Mouse (Mus musculus) CD4-positive, CD25-positive, alpha-beta regulatory T cell, adult 2 months (primary cell): ENCODE results near the gene Gm21887.
A peak's percentile ranks its signal among the peaks of the same experiment; 100 is the strongest.
"Not testable (repeated sequence)": the region's sequence is repeated elsewhere in the genome, so short reads cannot be mapped to it uniquely, and the experiment has no call there.

Source experiments
- DNase-seq: peaks from one replicate; pipeline ENCODE4 v3.0.0-alpha.2; 2012; ENCODE audit warnings: low read depth, low spot score

The Gm21887 gene

GRCm38 (mm10) chrX:169983401-169984165, 25.9 kb upstream of the Gm21887 start:
- peak; percentile 25 for DNase-seq

GRCm38 (mm10) chrX:169984331-169984730, 25.1 kb upstream of the Gm21887 start:
- peak; percentile 18 for DNase-seq

GRCm38 (mm10) chrX:169984853-169985252, 24.6 kb upstream of the Gm21887 start:
- peak; percentile 32 for DNase-seq

GRCm38 (mm10) chrX:169985796-169986195, 23.7 kb upstream of the Gm21887 start:
- peak; percentile 48 for DNase-seq

- DNase-seq = peak; percentile 92
These were observed 22.7 kb upstream of the Gm21887 start for GRCm38 (mm10) chrX:169986519-169987367.

DNA sequence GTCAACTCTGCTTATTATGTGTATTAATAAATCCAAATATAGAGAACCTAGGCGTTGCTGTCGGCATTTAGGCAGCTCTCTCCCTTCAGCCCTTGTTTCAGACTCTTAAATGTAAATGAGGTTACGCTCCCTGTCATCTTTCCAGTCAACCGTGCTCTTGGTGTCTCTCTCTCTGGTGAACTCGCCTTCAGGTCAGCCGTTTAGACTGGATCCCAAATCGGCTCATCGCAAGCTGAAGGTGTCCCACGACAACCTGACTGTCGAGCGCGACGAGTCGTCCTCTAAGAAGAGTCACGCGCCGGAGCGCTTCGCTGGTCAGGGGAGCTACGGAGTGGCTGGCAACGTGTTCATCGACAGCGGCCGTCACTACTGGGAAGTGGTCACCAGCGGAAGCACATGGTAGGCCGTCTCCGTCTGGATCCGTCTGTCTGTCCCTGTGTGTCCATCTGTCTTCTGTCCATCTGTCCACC, 22.1 kb upstream of the Gm21887 start:
- peak; percentile 62 for DNase-seq

- DNase-seq = peak; percentile 57
These were observed 20.8 kb upstream of the Gm21887 start for GRCm38 (mm10) chrX:169988571-169989218.

DNA sequence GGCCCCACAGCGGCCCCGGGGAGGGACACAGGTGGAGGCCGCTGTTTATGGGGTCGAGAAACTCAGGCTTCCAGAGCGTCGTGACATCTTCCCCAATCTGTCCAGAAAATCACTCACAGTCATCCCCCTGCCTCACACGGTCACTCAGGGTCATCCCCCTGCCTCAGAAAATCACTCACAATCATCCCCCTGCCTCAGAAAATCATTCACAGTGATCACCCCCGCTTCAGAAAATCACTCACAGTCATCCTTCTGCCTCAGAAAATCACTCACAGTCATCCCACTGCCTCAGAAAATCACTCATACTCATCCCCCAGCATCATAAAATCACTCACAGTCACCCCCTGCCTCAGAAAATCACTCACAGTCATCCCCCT, 20.3 kb upstream of the Gm21887 start:
- not testable (repeated sequence) for DNase-seq

GRCm38 (mm10) chrX:169989691-169990631, 19.5 kb upstream of the Gm21887 start:
- peak; percentile 93 for DNase-seq

- DNase-seq = peak; percentile 99
These were observed 18.2 kb upstream of the Gm21887 start for GRCm38 (mm10) chrX:169991128-169991873.

DNA sequence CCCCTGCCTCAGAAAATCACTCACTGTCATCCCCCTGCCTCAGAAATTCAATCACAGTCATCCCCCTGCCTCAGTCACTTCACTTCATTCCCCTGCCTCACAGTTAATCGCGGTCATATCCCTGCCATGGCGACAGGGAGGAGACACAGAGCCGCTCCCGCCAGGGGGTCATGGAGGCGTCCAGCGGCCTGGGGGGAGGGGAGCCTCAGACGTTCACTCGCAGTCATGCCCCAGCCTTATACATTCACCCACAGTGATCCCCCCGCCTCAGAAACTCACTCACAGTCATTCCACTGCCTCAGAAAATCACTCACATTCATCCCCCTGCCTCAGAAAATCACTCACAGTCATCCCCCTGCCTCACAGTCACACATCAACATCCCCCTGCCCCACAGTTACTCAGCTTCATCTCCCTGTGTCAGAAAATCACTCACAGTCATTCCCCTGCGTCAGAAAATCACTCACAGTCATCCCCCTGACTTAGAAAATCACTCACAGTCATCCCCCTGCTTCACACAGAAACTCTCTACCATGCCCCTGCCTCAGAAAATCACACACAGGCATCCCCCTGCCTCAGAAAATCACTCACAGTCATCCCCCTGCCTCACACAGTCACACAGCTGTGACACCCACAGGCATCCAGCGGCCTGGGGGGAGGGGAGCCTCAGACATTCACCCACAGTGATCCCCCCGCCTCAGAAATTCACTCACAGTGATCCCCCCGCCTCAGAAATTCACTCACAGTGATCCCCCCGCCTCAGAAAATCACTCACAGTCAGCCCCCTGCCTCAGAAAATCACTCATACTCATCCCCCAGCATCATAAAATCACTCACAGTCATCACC, 17.2 kb upstream of the Gm21887 start:
- DNase-seq = peak; percentile 56

DNA sequence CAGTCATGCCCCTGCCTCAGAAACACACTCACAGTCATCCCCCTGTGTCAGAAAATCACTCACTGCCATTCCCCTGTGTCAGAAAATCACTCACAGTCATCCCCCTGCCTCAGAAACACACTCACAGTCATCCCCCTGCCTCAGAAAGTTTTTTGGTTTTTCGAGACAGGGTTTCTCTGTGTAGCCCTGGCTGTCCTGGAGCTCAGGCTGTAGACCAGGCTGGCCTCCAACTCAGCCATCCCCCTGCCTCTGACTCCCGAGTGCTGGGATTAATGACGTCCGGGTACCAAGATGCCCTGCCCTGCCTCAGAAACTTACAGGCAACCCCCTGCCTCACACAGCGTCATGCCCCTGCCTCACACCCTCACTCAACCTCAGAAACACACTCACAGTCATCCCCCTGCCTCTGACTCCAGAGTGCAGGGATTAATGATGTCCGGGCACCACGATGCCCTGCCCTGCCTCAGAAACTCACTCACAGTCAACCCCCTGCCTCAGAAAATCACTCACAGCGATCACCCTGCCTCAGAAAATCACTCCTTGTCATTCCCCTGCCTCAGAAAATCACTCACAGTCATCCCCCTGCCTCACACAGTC, 16.4 kb upstream of the Gm21887 start:
- peak; percentile 60 for DNase-seq

- DNase-seq = peak; percentile 70
These were observed 15.2 kb upstream of the Gm21887 start for GRCm38 (mm10) chrX:169994011-169994865.

DNA sequence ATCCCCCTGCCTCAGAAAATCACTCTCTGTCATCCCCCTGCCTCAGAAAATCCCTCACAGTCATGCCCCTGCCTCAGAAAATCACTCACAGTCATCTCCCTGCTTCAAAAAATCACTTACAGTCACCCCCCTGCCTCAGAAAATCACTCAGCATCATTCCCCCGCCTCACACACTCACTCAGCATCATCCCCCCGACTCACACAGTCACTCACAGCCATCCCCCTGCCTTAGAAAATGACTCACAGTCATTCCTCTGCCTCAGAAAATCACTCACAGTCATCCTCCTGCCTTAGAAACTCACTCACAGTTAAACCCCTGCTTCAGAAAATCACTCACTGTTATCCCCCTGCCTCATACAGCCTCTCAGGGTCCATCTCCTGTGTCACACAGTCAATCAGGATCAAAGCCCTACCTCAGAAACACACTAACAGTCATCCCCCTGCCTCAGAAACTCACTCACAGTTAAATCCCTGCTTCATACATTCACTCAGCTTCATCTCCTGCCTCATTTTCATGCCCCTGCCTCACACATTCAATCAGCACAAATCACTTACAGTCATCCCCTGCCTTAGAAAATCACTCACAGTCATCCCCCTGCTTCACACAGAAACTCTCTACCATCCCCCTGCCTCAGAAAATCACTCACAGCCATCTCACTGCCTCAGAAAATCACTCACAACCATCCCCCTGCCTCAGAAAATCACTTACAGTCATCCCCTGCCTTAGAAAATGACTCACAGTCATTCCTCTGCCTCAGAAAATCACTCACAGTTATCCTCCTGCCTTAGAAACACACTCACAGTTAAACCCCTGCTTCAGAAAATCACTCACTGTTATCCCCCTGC, 14.4 kb upstream of the Gm21887 start:
- peak; percentile 66 for DNase-seq

- peak; percentile 72 for DNase-seq
These were observed 13.4 kb upstream of the Gm21887 start for GRCm38 (mm10) chrX:169995909-169996521.

DNA sequence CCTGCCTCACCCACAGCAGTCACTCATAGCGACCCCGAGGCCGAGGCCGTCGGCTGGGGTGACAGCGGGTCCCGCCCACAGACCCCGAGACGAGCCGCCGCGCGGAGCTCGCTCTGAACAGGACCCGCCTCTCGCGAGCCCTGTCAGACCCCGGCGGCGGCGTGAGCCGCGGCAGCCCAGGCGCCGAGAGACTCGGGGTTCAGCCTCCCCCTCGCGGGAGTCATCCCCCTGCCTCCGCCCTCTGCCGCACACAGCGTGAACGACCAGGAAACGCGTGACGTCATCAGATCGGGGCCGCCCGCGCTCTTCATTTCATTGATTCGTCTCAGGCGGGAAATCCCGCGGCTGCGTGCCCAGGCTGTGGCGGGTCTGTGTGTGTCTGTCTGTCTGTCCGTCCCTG, 12.5 kb upstream of the Gm21887 start:
- DNase-seq = peak; percentile 100

DNA sequence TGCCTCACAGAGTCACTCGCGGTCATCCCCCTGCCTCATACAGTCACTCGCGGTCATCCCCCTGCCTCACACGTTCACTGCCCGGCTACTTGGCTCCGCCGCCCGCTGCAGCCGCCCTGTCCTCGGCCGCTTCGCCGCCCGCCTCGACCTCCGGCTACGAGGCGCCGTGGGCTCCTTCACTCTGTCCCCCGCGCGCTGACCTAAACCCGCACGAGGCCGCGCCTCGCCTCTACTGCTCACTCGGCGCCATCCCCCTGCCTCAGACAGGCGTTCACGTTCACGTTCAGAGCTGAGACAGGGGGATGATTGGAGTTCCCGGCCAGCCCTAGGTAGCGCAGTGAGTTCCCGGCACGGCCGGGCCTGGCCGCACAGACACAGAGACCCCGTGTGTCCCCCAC, 12.0 kb upstream of the Gm21887 start:
- DNase-seq = not testable (repeated sequence)
